Mouse (Mus musculus) lung, postnatal 10 days (tissue): ENCODE results near the gene Acvr1c.

Experiments used
- DNase-seq: peaks from one replicate; pipeline ENCODE4 v3.0.0; 2021

Acvr1c gene

DNA sequence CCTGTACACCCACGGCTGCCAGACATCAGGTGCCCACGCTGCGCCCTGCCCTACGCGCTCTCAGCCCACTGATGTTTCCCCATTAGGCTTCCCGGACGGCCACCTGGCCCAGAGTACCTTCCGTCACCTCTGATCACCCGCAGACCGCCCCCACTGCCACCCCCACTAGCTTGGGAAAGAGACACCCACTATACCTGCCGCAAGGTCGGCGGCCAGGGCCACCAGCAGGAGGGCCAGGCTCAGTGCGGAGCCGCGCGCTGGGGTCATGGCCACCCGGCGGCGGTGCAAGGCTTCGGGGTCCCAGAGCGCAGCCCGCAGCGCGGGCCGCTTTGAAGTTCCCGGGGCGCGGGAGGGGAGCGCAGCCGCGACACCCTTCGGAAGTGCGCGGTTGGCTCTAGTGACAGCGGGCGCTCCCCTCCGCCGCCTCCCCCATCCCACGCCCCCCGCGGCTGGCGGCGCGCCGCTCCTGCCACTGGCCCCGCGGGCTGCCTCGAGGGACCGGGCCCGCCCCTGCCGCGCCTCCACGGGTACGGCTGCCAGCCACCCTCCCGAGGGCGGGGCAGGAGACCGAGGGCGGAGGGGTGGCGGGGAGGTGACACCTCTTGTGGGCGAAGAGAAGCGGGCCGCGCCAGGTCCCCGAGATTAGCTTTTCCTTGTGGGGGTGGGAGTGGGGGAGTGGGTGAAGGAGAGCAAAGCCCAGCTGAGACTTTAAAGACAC is at the start of gene Acvr1c:
TSS of gene Acvr1c (minus strand) at position 482 of the 718 bp plus-strand sequence.
- DNase-seq: peak; percentile 55

DNA sequence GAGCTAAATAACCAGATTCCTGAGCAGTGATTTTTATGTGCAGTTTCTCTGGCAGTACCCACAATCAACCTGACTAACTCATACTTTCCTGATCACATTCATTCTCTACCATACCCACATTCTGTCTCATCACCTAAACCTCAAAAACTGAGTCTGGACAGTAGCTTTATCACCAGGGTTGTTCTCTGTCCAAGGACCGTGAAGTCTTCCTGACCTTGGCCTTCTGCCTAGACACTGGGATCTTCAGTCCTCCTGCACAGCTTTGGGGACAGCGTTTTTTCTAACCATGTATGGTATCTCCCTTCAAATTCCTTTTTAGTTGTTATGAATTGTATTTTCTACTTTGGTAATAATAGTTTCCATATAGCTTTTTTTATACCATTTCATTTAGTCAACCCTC is 45.8 kb upstream of the Acvr1c start:
- DNase-seq: no peak

GRCm38 (mm10) chr2:58388601-58389000 is 30.9 kb upstream of the Acvr1c start:
- no peak for DNase-seq

DNA sequence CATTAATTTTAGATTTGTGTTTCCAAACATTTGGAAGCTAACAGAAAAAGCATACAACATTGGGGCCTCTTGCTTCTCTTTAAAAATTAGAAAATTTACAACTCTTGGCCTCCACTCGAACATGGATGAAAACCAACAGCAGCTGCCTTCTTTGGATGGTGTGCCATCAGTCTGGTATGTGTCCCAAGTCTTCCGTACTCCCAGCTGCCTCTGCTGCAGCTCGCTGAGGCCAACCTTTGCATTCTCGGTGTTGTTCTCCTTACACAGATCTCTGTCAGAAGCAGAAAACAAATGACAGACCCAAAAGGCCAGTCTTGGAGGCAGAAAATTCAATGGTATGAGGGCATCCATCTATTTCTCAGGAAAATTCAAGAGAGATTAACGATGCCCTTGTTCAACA is 22.3 kb upstream of the Acvr1c start:
- DNase-seq: no peak

DNA sequence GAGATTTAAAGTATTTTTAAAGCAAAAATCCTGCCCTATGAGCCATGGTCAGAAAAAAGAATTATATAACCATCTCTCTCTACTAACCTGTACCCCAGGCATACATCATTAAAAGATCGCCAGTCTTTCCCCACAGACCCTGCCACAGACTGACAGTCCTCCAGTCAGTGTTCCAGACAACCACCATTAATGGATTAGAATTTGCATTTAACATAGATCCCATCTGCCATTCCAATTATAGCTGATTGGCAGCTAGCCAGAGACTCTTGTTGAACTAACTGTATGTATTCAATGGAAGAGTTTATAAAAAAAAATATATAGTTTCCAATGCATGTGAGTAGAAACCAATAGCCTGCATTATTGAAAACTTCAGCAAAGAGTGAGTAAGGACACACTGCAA is 21.8 kb upstream of the Acvr1c start:
- DNase-seq: no peak

GRCm38 (mm10) chr2:58377417-58378130 is 19.9 kb upstream of the Acvr1c start:
- no peak for DNase-seq

DNA sequence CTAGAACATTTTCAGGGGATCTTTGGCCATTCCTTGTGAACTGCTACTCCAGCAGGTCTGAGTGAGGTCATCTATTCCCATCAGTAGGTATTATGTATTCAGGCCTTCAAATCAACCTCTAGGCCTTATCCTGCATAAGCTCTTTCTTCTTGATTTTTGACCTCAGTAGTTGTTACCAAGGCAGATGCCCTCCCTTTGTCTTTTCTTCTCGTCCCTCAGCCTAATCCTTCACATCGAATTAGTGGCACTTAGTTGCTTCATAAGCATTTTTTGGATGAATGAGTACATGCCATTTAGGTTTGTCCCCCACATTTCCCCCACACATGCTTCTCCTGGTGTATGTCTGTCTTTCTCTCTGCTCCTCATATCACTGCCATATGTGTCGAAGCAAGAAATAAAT is 8.5 kb upstream of the Acvr1c start:
- DNase-seq: no peak

DNA sequence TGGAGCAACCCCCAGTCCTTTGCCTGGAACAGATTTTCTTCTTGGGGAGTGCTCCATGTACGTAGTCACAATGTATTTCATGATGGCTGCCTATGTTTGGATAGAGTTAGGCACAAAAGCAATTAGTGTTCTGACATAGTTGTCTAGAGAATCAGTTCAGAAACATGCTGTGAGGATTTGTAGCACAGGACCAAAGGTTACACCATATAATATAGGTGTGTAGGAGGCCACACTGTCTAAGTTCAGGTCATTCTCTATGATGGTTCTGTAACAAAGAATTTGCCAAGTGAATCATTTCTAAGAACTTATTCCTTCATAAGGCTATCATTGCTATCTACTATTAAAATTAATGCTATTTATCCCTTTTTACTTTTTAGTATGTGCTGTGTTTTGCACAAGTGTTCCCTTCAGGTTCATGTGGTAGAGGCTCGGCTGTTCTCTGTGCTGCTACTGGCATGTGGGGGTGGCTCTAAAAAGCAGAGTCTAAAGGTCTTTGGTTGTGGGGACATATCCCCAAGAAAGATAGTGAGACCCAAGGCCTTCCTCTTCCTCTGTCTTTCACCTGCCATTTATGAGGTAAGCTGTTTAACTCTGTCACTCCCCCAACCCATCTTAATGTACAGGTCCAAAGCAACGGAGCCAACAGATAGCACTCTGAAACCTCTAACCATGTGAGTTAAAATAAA is 3.8 kb upstream of the Acvr1c start:
- DNase-seq: no peak

- DNase-seq: no peak
Observed at GRCm38 (mm10) chr2:58358132-58358460, 401 bp upstream of the Acvr1c start.

GRCm38 (mm10) chr2:58357068-58357413 is 654 bp downstream of the Acvr1c start:
- DNase-seq: no peak

DNA sequence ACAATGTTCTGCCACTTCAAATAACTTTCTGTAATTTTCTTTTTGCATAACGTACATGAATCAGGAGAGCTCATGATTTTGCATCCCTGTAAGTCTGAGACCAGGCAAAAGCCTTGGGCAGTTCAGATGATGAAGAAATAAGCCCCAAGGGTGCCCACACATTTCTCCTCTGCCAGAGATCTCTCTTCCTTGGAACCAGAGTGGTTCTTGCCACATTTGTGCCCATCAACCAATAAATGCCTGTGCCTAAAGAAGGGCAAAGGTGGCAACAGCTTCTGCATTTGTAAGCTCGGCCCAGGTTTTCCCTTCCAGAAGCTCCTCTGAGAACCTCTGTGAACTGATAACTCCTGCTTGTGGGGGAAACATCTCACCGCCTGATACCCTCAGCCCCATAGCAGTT is 3.3 kb downstream of the Acvr1c start:
- no peak for DNase-seq

DNA sequence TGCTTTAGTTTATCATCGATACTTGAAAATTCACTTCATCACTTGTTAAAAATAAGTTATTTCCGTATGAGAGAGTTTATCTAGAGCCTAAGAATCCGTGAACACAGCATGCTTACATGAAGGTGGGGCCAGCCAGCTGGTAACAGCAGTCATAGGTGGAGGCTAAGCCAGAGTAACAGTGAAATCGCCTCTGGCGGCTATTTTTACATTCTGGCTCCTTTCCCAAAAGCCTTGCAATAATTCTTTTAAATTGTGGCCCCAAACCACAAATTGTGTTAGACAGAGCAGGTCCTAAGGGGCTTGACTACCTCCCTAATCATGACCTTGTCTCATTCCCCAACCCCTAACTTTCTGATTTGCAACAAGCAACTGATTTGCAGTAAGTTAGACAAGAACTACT is 4.8 kb downstream of the Acvr1c start:
- DNase-seq: no peak

GRCm38 (mm10) chr2:58350657-58351056 is 7.0 kb downstream of the Acvr1c start:
- no peak for DNase-seq

GRCm38 (mm10) chr2:58336730-58337129 is 21.0 kb downstream of the Acvr1c start:
- no peak for DNase-seq

- DNase-seq: no peak
Observed at GRCm38 (mm10) chr2:58329589-58329988, 28.1 kb downstream of the Acvr1c start.

GRCm38 (mm10) chr2:58324118-58324901 is 33.4 kb downstream of the Acvr1c start:
- DNase-seq: peak; percentile 19

DNA sequence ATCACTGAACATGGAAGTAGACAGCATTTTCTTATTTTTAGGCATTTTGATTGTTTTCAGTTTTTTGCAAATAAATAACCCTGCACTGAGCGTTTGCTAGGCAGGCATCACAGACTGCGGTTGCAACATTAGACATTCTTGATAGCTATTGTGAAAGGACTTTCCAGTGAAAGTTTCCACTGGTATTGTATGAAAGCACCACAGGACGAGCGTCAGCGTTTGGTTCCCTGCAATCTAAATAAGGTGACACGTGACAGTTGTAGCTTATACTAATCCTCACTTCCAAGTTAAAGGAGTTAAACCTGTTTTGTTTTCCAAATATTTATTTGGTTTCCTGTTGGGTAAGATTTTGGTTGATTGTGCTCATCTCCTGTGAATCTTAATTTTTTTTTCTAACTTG is 34.4 kb downstream of the Acvr1c start:
- peak; percentile 11 for DNase-seq

DNA sequence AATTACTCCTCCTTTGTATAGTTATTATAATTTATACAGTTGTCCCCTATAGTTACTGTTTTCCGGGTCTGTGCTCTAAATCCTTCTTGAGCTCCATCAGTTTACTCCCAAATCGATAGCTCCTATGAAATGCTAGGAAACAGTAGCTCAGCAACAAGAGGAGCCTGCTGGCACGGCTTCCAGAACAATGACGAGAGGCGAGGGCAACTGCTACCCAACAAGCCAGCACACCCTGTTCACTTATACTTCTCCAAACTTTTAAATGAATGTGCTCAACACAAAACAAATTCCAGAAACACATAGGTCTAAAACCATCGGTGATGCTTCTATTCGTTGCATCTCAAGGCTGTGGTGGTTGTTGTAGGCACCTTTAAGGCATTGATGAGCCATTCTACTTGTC is 41.5 kb downstream of the Acvr1c start:
- DNase-seq: no peak

GRCm38 (mm10) chr2:58309695-58310094 is 48.0 kb downstream of the Acvr1c start:
- DNase-seq: no peak

- no peak for DNase-seq
Observed at GRCm38 (mm10) chr2:58304450-58304849, 53.2 kb downstream of the Acvr1c start.

- DNase-seq: no peak
Observed at GRCm38 (mm10) chr2:58289759-58290431, 67.8 kb downstream of the Acvr1c start.

GRCm38 (mm10) chr2:58289331-58289730 is 68.4 kb downstream of the Acvr1c start:
- no peak for DNase-seq
